Mouse (Mus musculus): ENCODE data around the gene Olfr2. TPM values are rescaled to one million over a fixed set of nuclear protein-coding genes. Genes with fewer than 3 reads are reported as not detected.
"Not testable (repeated sequence)": the region's sequence is repeated elsewhere in the genome, so short reads cannot be mapped to it uniquely, and the experiment has no call there.

Gene Olfr2
- polyA plus RNA-seq, 1 experiment from 2014 or later: not detected

DNA sequence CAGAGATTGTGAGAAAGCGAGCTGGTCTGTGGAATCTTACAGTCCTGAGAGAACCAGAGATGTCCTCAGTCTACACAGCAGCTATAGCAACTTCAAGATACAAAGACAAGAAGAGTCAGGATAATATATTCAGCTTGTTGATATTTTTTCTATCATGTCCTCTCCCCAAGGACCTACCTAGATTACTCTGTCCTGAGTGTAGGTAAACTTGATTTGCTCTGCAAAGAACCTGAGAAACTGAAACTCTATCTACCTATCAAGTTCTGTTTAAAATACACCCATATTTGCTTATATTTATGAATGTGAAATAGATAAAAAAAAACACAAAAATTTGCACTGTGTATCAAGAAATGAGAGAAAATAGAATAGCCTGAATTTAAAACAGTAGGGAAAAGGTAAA, 30.5 kb downstream of the Olfr2 start, which contains the start of gene Olfr711:
Gene Olfr711 (minus strand): TSS at position 101 of the 400 bp plus-strand sequence.
- Histone ChIP-seq H3K9me3 (ENCODE audit: control insufficient read depth, low read length) (no peaks in the 10 kb centered on the region), H3K27me3 (ENCODE audit: control insufficient read depth, insufficient read depth, low read length) (no peaks in the 10 kb centered on the region), H3K9ac (no peak within 1 kb of the TSS), H3K27ac (no peak within 1 kb of the TSS), H3K4me2 (replicated peaks) (no peak within 1 kb of the TSS), H3K4me3 (replicated peaks; ENCODE audit: low read length) (no peak within 1 kb of the TSS), H3K36me3 (replicated peaks; ENCODE audit: control insufficient read depth, insufficient read depth) (no peaks in the 10 kb centered on the region), H3K4me1 (replicated peaks; ENCODE audit: control insufficient read depth, insufficient read depth, low read length) (no peaks in the 10 kb centered on the region)
- 71% methylated on average over 1 of the region's 1 CpGs for WGBS
- DNase-seq (ENCODE audit: low spot score) (no peak), ATAC-seq (ENCODE audit: low FRiP score) (no peak)

DNA sequence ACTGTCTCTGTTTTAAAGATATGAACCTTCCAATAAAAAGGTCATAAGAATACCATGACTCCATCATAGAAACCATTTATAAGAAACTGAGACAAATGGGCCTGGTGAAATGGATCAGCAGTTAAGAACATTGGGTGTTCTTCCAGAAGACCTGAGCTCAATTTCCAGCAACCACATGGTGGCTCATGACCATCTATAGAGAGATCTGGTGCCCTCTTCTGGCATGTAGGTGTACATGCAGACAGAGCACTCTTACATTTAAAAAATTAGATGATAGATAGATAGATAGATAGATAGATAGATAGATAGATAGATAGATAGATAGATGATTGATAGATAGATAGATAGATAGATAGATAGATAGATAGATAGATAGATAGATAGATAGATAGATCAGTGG, 38.4 kb downstream of the Olfr2 start:
- not testable (repeated sequence) for DNase-seq (ENCODE audit: low spot score); H3K36me3 ChIP-seq (replicated peaks; ENCODE audit: control insufficient read depth, insufficient read depth); ATAC-seq (ENCODE audit: low FRiP score); H3K4me1 ChIP-seq (replicated peaks; ENCODE audit: control insufficient read depth, insufficient read depth, low read length); H3K4me3 ChIP-seq (replicated peaks; ENCODE audit: low read length); H3K9me3 ChIP-seq (ENCODE audit: control insufficient read depth, low read length); H3K9ac ChIP-seq; H3K4me2 ChIP-seq (replicated peaks); H3K27me3 ChIP-seq (ENCODE audit: control insufficient read depth, insufficient read depth, low read length); H3K27ac ChIP-seq

DNA sequence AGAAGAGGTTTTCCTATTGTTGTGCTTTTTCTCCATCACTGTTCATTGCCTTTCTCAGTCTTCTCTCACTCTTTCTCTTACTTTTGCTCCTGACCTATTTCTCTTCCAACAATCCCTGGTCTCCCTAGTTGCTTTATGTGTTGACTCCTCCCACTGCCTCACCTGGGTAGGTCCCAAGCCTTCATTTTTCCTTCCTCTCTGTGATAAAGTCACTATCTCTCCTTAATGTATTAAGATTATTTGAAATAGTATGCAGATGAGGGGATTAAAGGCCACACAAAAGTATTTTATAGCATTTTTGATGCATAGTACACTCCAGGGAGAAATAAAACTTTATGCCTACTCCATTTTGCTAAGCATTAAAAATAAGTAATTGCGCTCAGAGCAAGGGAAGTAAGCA, 42.0 kb downstream of the Olfr2 start, which contains the start of gene Olfr6:
Gene Olfr6 (minus strand): TSS at position 101 of the 400 bp plus-strand sequence.
- no peak within 1 kb of the TSS for H3K4me2 ChIP-seq (replicated peaks)
- ATAC-seq (ENCODE audit: low FRiP score) (no peak), DNase-seq (ENCODE audit: low spot score) (no peak)
- no peaks in the 10 kb centered on the region for H3K9me3 ChIP-seq (ENCODE audit: control insufficient read depth, low read length)
- no peaks in the 10 kb centered on the region for H3K27me3 ChIP-seq (ENCODE audit: control insufficient read depth, insufficient read depth, low read length)
- no peaks in the 10 kb centered on the region for H3K4me1 ChIP-seq (replicated peaks; ENCODE audit: control insufficient read depth, insufficient read depth, low read length)
- no peak within 1 kb of the TSS for H3K27ac ChIP-seq
- H3K4me3 ChIP-seq (replicated peaks; ENCODE audit: low read length): no peak within 1 kb of the TSS
- 90% methylated on average over 1 of the region's 1 CpGs for WGBS
- no peak within 1 kb of the TSS for H3K9ac ChIP-seq
- no peaks in the 10 kb centered on the region for H3K36me3 ChIP-seq (replicated peaks; ENCODE audit: control insufficient read depth, insufficient read depth)

DNA sequence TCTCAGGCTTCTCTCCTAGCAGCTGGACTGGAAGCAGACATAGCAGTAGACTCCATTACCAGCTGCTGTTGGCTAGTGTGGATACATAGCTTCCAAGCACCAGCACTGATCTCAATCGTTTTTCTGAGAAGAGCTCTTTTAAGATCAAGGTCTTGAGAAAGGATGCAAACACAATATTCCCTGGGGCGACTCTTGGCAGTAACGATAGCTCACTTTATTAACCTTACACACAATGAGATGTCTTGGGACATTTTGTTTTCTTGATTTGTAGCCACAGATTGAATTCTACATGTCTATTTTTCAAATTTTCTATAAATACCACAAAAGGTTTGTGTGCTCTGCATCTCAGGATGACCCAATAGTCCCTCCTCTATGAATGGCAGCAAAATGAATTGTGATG, 57.7 kb downstream of the Olfr2 start, which contains the start of gene Olfr710:
Gene Olfr710 (minus strand): TSS at position 101 of the 400 bp plus-strand sequence.
- H3K36me3 ChIP-seq (replicated peaks; ENCODE audit: control insufficient read depth, insufficient read depth): no peaks in the 10 kb centered on the region
- no peak within 1 kb of the TSS for H3K27ac ChIP-seq
- no peak for DNase-seq (ENCODE audit: low spot score)
- H3K9ac ChIP-seq: no peak within 1 kb of the TSS
- no peak for ATAC-seq (ENCODE audit: low FRiP score)
- WGBS: 82% methylated on average over 3 of the region's 3 CpGs
- H3K9me3 ChIP-seq (ENCODE audit: control insufficient read depth, low read length): no peaks in the 10 kb centered on the region
- no peak within 1 kb of the TSS for H3K4me2 ChIP-seq (replicated peaks)
- H3K4me3 ChIP-seq (replicated peaks; ENCODE audit: low read length): no peak within 1 kb of the TSS
- no peaks in the 10 kb centered on the region for H3K27me3 ChIP-seq (ENCODE audit: control insufficient read depth, insufficient read depth, low read length)
- no peaks in the 10 kb centered on the region for H3K4me1 ChIP-seq (replicated peaks; ENCODE audit: control insufficient read depth, insufficient read depth, low read length)

Other genes with a start within 250 kb of the Olfr2 start
- gene Olfr699, start 212.9 kb downstream of the Olfr2 start, polyA plus RNA-seq (2014; fragmentation: Nextera tagmentation; extraction: Ambion mirVana): not detected in 2 replicates
- gene Olfr700, start 197.2 kb downstream of the Olfr2 start, polyA plus RNA-seq (2014; fragmentation: Nextera tagmentation; extraction: Ambion mirVana): not detected in 2 replicates
- gene Olfr701, start 191.9 kb downstream of the Olfr2 start, polyA plus RNA-seq (2014; fragmentation: Nextera tagmentation; extraction: Ambion mirVana): not detected in 2 replicates
- not detected in 2 replicates for gene Olfr702, start 172.2 kb downstream of the Olfr2 start, polyA plus RNA-seq (2014; fragmentation: Nextera tagmentation; extraction: Ambion mirVana)
- not detected in 2 replicates for gene Olfr703, start 162.7 kb downstream of the Olfr2 start, polyA plus RNA-seq (2014; fragmentation: Nextera tagmentation; extraction: Ambion mirVana)
- not detected in 2 replicates for gene Olfr704, start 142.9 kb downstream of the Olfr2 start, polyA plus RNA-seq (2014; fragmentation: Nextera tagmentation; extraction: Ambion mirVana)
- not detected in 2 replicates for gene Olfr705, start 129.2 kb downstream of the Olfr2 start, polyA plus RNA-seq (2014; fragmentation: Nextera tagmentation; extraction: Ambion mirVana)
- gene Olfr706, start 117.9 kb downstream of the Olfr2 start, polyA plus RNA-seq (2014; fragmentation: Nextera tagmentation; extraction: Ambion mirVana): not detected in 2 replicates
- gene Olfr707, start 104.8 kb downstream of the Olfr2 start, polyA plus RNA-seq (2014; fragmentation: Nextera tagmentation; extraction: Ambion mirVana): not detected in 2 replicates
- gene Olfr1532-ps1, start 98.1 kb downstream of the Olfr2 start, polyA plus RNA-seq (2014; fragmentation: Nextera tagmentation; extraction: Ambion mirVana): not detected in 2 replicates
- gene Olfr709-ps1, start 73.9 kb downstream of the Olfr2 start, polyA plus RNA-seq (2014; fragmentation: Nextera tagmentation; extraction: Ambion mirVana): not detected in 2 replicates
- gene Olfr710, start 57.8 kb downstream of the Olfr2 start, polyA plus RNA-seq (2014; fragmentation: Nextera tagmentation; extraction: Ambion mirVana): not detected in 2 replicates
- not detected in 2 replicates for gene Olfr6, start 42.1 kb downstream of the Olfr2 start, polyA plus RNA-seq (2014; fragmentation: Nextera tagmentation; extraction: Ambion mirVana)
- not detected in 2 replicates for gene Olfr711, start 30.6 kb downstream of the Olfr2 start, polyA plus RNA-seq (2014; fragmentation: Nextera tagmentation; extraction: Ambion mirVana)
- gene Olfr713, start 25.1 kb upstream of the Olfr2 start, polyA plus RNA-seq (2014; fragmentation: Nextera tagmentation; extraction: Ambion mirVana): not detected in 2 replicates
- gene Olfr714, start 64.9 kb upstream of the Olfr2 start, polyA plus RNA-seq (2014; fragmentation: Nextera tagmentation; extraction: Ambion mirVana): not detected in 2 replicates
- gene Olfr17, start 87.1 kb upstream of the Olfr2 start, polyA plus RNA-seq (2014; fragmentation: Nextera tagmentation; extraction: Ambion mirVana): not detected in 2 replicates
- not detected in 2 replicates for gene Olfr715b, start 104.3 kb upstream of the Olfr2 start, polyA plus RNA-seq (2014; fragmentation: Nextera tagmentation; extraction: Ambion mirVana)
- not detected in 2 replicates for gene Olfr715, start 125.0 kb upstream of the Olfr2 start, polyA plus RNA-seq (2014; fragmentation: Nextera tagmentation; extraction: Ambion mirVana)
- gene Olfr716, start 132.3 kb upstream of the Olfr2 start, polyA plus RNA-seq (2014; fragmentation: Nextera tagmentation; extraction: Ambion mirVana): not detected in 2 replicates
- not detected in 2 replicates for gene Nlrp14, start 160.9 kb upstream of the Olfr2 start, polyA plus RNA-seq (2014; fragmentation: Nextera tagmentation; extraction: Ambion mirVana)
- not detected in 2 replicates for gene Rbmxl2, start 203.4 kb upstream of the Olfr2 start, polyA plus RNA-seq (2014; fragmentation: Nextera tagmentation; extraction: Ambion mirVana)

Measured in hindbrain, embryonic 14.5 days (tissue).